Mouse (Mus musculus): ENCODE data around the gene Lgals3bp. TPM values are rescaled to one million over a fixed set of nuclear protein-coding genes. Genes with fewer than 3 reads are reported as not detected.

Lgals3bp gene
- polyA plus RNA-seq, 1 experiment from 2014 or later: 2.3 TPM

DNA sequence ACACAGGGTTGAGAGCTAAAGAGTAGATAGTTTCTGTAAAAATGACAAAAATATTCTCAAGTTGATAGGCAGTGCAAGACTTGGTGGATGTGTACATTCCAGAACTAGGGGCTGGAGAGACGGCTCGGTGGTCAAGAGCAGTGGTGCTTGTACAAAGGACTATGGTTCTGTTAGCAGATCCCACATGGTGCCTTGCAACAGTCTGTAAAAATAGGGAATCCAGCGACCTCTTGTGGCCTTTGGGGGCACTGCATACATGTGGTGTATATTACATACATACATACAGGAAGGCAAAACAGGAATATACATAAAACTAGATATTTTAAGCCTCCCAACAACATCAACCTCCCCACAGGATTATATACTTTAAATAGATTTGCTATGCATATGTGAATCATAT is 33.6 kb downstream of the Lgals3bp start:
- ATAC-seq (ENCODE audit: low FRiP score): no peak
- H3K4me3 ChIP-seq: no peak overlapping the region
- no peaks in the 10 kb centered on the region for H3K9me3 ChIP-seq (replicated peaks)
- no peak overlapping the region for H3K9ac ChIP-seq
- no peaks in the 10 kb centered on the region for H3K27me3 ChIP-seq
- H3K4me1 ChIP-seq: peaks cover 4% of the 10 kb centered on the region
- 59% methylated on average over 3 of the region's 3 CpGs for WGBS
- H3K36me3 ChIP-seq: no peaks in the 10 kb centered on the region
- no peak overlapping the region for H3K4me2 ChIP-seq (replicated peaks)
- H3K27ac ChIP-seq: no peak overlapping the region

DNA sequence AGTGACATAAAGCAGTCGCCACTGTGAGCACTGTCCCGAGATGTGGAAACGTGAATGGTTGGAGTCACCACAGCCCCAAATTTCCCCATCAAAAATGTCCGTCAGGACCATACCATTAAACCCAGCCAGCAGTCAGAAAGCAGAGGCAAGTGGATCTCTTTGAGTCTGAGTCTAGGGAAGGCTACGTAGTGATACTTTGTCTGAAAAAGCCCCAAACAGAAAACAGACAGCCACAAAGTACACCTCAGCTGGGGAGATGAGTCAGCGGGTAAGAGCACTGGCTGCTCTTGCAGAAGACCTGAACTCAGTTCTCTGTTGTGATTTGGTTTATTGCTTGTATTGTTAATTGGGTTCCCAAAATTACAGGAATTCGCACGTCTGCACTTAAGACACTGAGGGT is 35.3 kb downstream of the Lgals3bp start:
- ATAC-seq (ENCODE audit: low FRiP score): no peak
- no peaks in the 10 kb centered on the region for H3K36me3 ChIP-seq
- H3K4me1 ChIP-seq: peaks cover 15% of the 10 kb centered on the region
- no peak overlapping the region for H3K4me3 ChIP-seq
- no peak overlapping the region for H3K9ac ChIP-seq
- no peaks in the 10 kb centered on the region for H3K27me3 ChIP-seq
- H3K9me3 ChIP-seq (replicated peaks): no peaks in the 10 kb centered on the region
- no peak overlapping the region for H3K27ac ChIP-seq
- 79% methylated on average over 8 of the region's 8 CpGs for WGBS
- H3K4me2 ChIP-seq (replicated peaks): no peak overlapping the region

DNA sequence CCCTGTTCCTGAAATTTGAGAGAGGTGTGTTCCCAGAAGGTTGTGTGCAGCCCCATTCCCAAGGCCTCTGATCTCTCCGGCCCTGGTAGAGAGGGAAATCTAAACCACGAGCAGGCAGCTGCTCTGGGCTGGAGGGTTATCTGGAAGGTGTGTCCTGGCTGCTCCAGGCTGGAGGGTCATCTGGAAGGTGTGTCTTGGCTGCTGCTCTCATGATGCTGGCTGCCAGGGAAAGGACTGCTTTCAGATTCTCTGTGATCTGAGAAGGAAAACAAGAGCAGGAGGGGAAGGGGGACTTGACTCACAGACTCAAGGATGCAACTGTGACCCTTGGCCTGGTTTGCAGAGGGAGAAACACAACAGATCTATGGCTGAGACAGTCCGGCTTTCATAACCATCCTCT is 35.8 kb downstream of the Lgals3bp start:
- Histone ChIP-seq H3K4me1 (peaks cover 15% of the 10 kb centered on the region), H3K27me3 (no peaks in the 10 kb centered on the region), H3K36me3 (no peaks in the 10 kb centered on the region), H3K9ac (no peak overlapping the region), H3K27ac (no peak overlapping the region), H3K9me3 (replicated peaks) (no peaks in the 10 kb centered on the region), H3K4me3 (no peak overlapping the region), H3K4me2 (replicated peaks) (no peak overlapping the region)
- 68% methylated on average over 3 of the region's 3 CpGs for WGBS
- ATAC-seq (ENCODE audit: low FRiP score): no peak

DNA sequence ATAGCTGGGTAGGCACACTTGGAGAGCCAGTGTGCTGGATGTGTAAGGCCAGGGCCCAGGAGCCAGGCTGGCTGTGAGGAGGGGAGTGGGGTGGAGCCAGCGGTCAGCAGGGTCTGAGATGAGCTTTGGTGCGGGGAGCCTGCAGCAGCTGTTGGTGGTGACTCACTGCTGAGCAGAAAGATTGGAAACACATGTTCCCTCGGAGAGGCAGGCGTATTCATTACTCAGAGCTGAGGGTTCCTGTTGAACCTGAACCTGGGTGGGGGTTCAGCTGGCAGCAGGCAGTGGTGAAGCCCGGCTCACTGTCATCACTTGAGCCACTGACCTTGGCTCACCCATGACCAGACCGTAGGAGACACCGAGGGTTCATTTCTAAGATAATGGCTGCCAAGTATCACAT is 36.7 kb downstream of the Lgals3bp start:
- no peak overlapping the region for H3K9ac ChIP-seq
- H3K27me3 ChIP-seq: no peaks in the 10 kb centered on the region
- ATAC-seq (ENCODE audit: low FRiP score): no peak
- no peaks in the 10 kb centered on the region for H3K36me3 ChIP-seq
- peaks cover 15% of the 10 kb centered on the region for H3K4me1 ChIP-seq
- no peak overlapping the region for H3K4me3 ChIP-seq
- 58% methylated on average over 7 of the region's 7 CpGs for WGBS
- no peaks in the 10 kb centered on the region for H3K9me3 ChIP-seq (replicated peaks)
- H3K4me2 ChIP-seq (replicated peaks): no peak overlapping the region
- 0 out of 2 replicates have a peak overlapping the region, but pooled peaks have one; percentile 40 for H3K27ac ChIP-seq

DNA sequence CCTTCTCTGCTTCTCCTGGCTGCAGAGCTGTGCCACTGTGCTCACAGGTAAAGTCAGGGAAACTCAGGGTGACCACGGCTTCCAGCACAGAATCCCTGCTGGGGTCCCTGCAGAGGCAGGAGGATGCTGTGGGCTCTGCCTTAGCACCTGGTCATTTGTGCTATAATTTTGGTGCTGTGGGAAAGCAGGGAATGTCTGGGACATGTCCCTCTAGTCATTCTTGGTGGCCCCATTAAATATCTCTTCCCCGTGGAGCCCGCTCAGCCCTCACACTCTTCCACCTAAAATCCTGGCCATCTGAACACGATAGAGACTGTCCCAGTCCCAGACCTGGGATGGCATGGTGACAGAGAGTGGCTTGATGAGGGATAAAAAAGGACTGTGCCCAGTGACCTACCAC is 37.9 kb downstream of the Lgals3bp start:
- no peak overlapping the region for H3K4me3 ChIP-seq
- no peak overlapping the region for H3K9ac ChIP-seq
- 69% methylated on average over 4 of the region's 4 CpGs for WGBS
- H3K36me3 ChIP-seq: no peaks in the 10 kb centered on the region
- no peaks in the 10 kb centered on the region for H3K27me3 ChIP-seq
- peak overlapping the region; percentile 56; the same call in 1 of the 2 replicates for H3K27ac ChIP-seq
- no peak overlapping the region for H3K4me2 ChIP-seq (replicated peaks)
- no peaks in the 10 kb centered on the region for H3K9me3 ChIP-seq (replicated peaks)
- no peak for ATAC-seq (ENCODE audit: low FRiP score)
- peaks cover 15% of the 10 kb centered on the region for H3K4me1 ChIP-seq

DNA sequence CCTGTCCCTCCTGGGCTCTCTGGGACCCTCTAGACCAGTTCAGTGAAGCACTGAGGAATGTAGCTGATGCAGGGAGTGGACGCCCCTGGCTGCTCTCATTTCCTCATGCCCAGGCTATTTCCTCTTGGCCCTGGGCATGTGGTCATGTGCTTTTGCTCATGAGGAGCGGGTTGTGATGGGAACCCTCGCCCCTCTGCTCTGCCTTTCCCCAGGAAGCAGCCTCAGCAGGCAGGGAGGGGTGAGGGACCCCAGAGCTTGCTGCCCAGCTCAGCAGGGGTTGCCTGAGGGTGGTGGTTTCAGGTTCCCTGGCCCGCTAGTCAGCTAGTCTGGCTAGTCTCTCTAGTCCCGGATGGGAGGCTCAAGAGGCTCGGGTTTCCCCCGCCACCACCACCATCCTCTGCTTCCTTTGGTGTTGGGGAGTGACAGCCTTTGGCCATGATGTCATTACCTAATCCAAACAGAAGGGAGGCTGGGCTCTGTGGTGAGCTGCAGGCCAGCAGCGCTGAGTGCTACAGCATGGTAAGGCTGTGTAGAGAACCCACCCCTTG is 38.8 kb downstream of the Lgals3bp start:
- Histone ChIP-seq H3K4me3 (no peak overlapping the region), H3K9me3 (replicated peaks) (no peaks in the 10 kb centered on the region), H3K9ac (peak overlapping the region; percentile 10; the same call in 1 of the 2 replicates), H3K27ac (peak overlapping the region; percentile 56), H3K36me3 (no peaks in the 10 kb centered on the region), H3K4me1 (peaks cover 15% of the 10 kb centered on the region), H3K4me2 (replicated peaks) (peak overlapping the region; percentile 19; the same call in 1 of the 2 replicates), H3K27me3 (no peaks in the 10 kb centered on the region)
- 12% methylated on average over 8 of the region's 8 CpGs for WGBS
- no peak for ATAC-seq (ENCODE audit: low FRiP score)

DNA sequence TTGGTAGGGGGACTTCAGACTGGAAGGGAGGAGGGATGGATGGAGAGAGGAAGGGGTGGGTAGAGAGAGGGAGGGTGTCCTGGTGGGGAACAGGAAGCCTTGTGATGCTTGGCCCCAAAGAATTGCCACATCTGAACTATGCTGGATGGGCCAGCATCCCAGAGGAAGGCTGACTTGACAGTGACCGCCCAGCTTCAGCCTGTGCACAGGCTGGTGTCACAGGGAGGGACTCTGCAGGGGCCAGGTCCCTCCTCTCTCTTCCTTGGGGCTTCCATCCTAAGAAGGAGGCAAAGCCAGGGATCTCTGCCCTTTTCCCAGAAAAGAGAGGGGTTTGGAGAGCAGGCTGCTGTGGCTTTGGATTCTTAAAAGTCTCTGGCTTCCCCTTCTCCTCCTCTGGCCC is 39.4 kb downstream of the Lgals3bp start:
- Histone ChIP-seq H3K9ac (no peak overlapping the region), H3K27me3 (no peaks in the 10 kb centered on the region), H3K36me3 (no peaks in the 10 kb centered on the region), H3K4me3 (no peak overlapping the region), H3K4me2 (replicated peaks) (no peak overlapping the region), H3K4me1 (peaks cover 15% of the 10 kb centered on the region), H3K9me3 (replicated peaks) (no peaks in the 10 kb centered on the region), H3K27ac (peak overlapping the region; percentile 56; the same call in 1 of the 2 replicates)
- 82% methylated on average over 1 of the region's 1 CpGs for WGBS
- no peak for ATAC-seq (ENCODE audit: low FRiP score)

DNA sequence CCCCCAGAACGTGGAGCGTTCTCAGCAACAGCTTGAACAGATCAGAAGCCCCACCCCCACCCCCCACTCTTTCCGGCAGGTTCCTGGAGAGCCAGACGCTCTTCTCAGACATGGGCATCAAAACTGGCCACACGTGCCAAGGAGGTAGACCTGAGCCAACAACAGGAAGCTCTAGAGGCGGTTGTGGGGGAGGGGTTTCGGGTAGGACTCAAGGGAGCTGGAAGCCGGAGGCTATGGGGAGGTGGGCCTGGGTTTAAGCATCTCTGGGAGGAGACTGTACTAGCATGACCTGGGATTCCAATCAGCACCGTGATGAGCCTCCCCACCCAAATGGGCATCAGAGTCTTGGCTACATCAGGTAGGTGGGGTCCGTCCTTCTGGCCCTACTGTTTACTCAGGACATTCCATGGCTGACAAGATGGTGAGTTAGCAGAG is 41.0 kb downstream of the Lgals3bp start:
- Histone ChIP-seq H3K9ac (no peak overlapping the region), H3K27me3 (no peaks in the 10 kb centered on the region), H3K4me2 (replicated peaks) (no peak overlapping the region), H3K36me3 (no peaks in the 10 kb centered on the region), H3K27ac (no peak overlapping the region), H3K9me3 (replicated peaks) (no peaks in the 10 kb centered on the region), H3K4me1 (peaks cover 15% of the 10 kb centered on the region), H3K4me3 (no peak overlapping the region)
- no peak for ATAC-seq (ENCODE audit: low FRiP score)
- 75% methylated on average over 10 of the region's 10 CpGs for WGBS

DNA sequence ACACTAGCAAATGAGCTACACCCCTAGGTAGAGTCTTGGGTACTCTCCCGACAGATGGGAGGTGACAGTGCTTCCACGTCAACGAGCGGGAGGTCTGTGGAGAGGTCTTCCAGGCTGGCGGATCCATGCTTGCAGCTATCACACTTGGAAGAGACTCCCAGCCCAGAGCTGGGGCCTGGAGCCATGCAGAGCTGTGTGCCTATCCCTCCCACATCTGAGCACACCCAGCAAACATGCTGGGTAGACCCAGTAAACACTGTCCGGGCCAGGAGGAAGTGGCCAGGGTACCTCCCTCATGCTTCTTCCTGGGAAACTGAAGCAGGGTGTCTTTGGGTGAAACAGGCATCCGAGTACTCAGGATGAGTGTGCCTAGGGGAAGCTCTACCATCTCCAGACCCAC is 41.4 kb downstream of the Lgals3bp start:
- no peak overlapping the region for H3K27ac ChIP-seq
- ATAC-seq (ENCODE audit: low FRiP score): no peak
- WGBS: 81% methylated on average over 7 of the region's 7 CpGs
- H3K27me3 ChIP-seq: no peaks in the 10 kb centered on the region
- H3K9me3 ChIP-seq (replicated peaks): no peaks in the 10 kb centered on the region
- H3K4me2 ChIP-seq (replicated peaks): no peak overlapping the region
- no peaks in the 10 kb centered on the region for H3K36me3 ChIP-seq
- no peak overlapping the region for H3K9ac ChIP-seq
- H3K4me3 ChIP-seq: no peak overlapping the region
- H3K4me1 ChIP-seq: peaks cover 19% of the 10 kb centered on the region

DNA sequence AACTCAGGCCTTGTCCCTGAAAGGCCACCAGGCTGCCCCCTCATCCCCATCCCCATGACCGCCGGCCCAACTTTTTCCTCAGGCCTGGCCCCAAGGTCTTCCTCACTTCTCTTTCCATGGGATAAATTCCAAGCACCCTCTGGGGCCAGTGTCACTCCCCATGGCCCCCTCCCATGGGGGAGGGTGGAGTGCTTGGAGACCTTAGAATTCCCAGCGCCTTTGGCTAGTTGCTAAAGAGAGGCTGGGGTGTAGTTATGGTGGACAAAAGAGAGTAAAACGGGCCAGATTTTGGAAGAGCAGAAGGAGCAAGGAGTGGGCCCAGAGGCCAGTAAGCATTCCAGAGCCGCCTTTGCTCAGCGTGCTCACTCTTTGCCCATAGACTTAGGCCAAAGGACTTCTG is 46.3 kb downstream of the Lgals3bp start, which contains the start of gene Timp2:
Gene Timp2 (minus strand): TSS at position 101 of the 400 bp plus-strand sequence.
- no peaks in the 10 kb centered on the region for H3K9me3 ChIP-seq (replicated peaks)
- H3K27me3 ChIP-seq: no peaks in the 10 kb centered on the region
- peak within 1 kb of the TSS; percentile 84 for H3K4me2 ChIP-seq (replicated peaks)
- peaks cover 20% of the 10 kb centered on the region for H3K4me1 ChIP-seq
- peak within 1 kb of the TSS; percentile 72 for H3K4me3 ChIP-seq
- WGBS: 34% methylated on average over 6 of the region's 6 CpGs
- ATAC-seq (ENCODE audit: low FRiP score): peak; percentile 44
- peak within 1 kb of the TSS; percentile 89 for H3K27ac ChIP-seq
- peak within 1 kb of the TSS; percentile 93 for H3K9ac ChIP-seq
- no peaks in the 10 kb centered on the region for H3K36me3 ChIP-seq

DNA sequence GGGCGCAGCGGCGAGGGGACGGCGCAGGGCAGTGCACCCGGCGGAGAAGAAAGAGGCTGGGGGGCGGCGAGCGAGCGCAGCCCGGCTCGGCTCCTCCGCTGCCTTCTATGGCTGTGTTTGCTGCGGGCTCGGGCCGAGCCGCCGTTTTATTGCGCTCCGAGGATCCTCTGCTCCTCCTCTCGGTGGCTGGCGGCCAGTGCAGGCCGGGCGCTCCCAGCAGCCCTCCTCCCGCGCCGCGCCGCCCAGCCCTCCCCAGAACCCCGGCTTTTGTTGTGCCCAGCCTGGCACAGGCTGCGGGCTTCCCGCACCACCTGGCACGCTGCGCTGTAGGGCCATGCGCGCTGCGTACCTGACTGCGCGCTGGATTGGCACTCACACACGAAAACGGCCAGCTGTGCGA is 46.7 kb downstream of the Lgals3bp start:
- under 1% methylated on average over 43 of the region's 43 CpGs for WGBS
- Histone ChIP-seq H3K36me3 (no peaks in the 10 kb centered on the region), H3K27me3 (no peaks in the 10 kb centered on the region), H3K9ac (peak overlapping the region; percentile 93), H3K9me3 (replicated peaks) (no peaks in the 10 kb centered on the region), H3K4me2 (replicated peaks) (peak overlapping the region; percentile 84), H3K27ac (peak overlapping the region; percentile 89), H3K4me3 (peak overlapping the region; percentile 72), H3K4me1 (peaks cover 20% of the 10 kb centered on the region)
- ATAC-seq (ENCODE audit: low FRiP score): peak; percentile 93

DNA sequence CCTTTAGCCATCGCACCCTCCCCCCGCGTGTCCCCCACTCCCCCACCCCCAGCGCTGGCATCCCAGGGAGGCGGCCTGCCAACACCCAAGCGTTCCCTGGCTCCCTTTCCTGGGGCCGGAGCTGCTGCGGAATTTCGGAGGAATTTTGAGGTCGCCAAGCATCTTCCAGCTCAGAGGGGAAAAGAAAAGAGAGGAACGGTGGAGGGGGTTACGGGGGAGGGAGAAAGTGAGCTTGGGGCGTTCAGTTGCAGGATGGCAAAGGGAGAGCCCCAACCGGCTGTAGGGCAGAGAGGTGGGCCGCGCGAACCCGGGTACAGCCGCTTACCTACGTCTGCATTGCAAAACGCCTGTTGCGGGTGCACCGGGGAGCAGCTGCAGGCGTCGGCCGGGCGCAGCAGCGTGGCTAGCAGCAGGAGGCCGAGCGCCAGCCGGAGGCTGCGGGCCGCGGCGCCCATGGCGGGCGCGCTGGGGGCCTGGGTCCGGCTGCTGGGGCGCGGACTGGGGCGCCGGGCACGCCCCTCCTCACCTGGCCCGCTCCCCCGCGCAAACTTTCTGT is 47.2 kb downstream of the Lgals3bp start:
- no peaks in the 10 kb centered on the region for H3K9me3 ChIP-seq (replicated peaks)
- no peaks in the 10 kb centered on the region for H3K36me3 ChIP-seq
- H3K27ac ChIP-seq: peak overlapping the region; percentile 89
- WGBS: under 1% methylated on average over 42 of the region's 47 CpGs
- H3K4me3 ChIP-seq: peak overlapping the region; percentile 72
- peak overlapping the region; percentile 93 for H3K9ac ChIP-seq
- no peaks in the 10 kb centered on the region for H3K27me3 ChIP-seq
- H3K4me1 ChIP-seq: peaks cover 22% of the 10 kb centered on the region
- H3K4me2 ChIP-seq (replicated peaks): peak overlapping the region; percentile 84
- ATAC-seq (ENCODE audit: low FRiP score): peak; percentile 78

DNA sequence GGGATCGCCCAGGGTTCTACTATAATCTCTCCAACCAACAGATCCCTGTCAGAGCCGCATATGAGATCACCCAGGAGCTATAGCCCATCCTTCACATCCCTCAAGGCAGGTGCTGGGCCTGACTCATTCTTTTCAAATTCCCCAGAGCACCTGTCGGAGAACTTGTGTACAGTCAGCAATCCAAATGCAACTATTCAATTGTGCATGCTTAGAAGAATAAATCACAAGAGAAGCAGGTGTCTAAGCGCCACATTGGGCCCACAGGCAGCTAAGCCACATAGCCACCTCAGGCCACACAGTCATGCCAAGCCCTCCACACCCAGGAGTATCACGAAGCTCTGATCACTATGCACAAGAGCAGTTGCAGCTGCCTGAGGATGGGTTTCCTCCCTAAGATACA is 52.4 kb downstream of the Lgals3bp start:
- ATAC-seq (ENCODE audit: low FRiP score): no peak
- no peak overlapping the region for H3K4me2 ChIP-seq (replicated peaks)
- no peaks in the 10 kb centered on the region for H3K27me3 ChIP-seq
- no peak overlapping the region for H3K9ac ChIP-seq
- WGBS: 89% methylated on average over 5 of the region's 5 CpGs
- H3K27ac ChIP-seq: no peak overlapping the region
- H3K4me1 ChIP-seq: peaks cover 36% of the 10 kb centered on the region
- H3K36me3 ChIP-seq: no peaks in the 10 kb centered on the region
- H3K4me3 ChIP-seq: no peak overlapping the region
- no peaks in the 10 kb centered on the region for H3K9me3 ChIP-seq (replicated peaks)
